Mouse (Mus musculus): ENCODE data around the gene Olfr822. TPM values are rescaled to one million over a fixed set of nuclear protein-coding genes. Genes with fewer than 3 reads are reported as not detected.
"Not testable (repeated sequence)": the region's sequence is repeated elsewhere in the genome, so short reads cannot be mapped to it uniquely, and the experiment has no call there.

The Olfr822 gene
- not detected for total RNA-seq (2021)
- long read RNA-seq, experiment 1: 0 reads
- long read RNA-seq, experiment 2: 0 reads

- DNase-seq (ENCODE audit: low spot score in 2 of 2): no peak
Measured at GRCm38 (mm10) chr10:130070910-130071309, at the start of gene Olfr822. Gene Olfr822 (plus strand): TSS chr10:130071210.

- no peak for DNase-seq (ENCODE audit: low spot score in 2 of 2)
Measured at GRCm38 (mm10) chr10:130030048-130030447, 41.0 kb upstream of the Olfr822 start, which contains the start of gene Olfr821. Gene Olfr821 (plus strand): TSS chr10:130030348.

DNA sequence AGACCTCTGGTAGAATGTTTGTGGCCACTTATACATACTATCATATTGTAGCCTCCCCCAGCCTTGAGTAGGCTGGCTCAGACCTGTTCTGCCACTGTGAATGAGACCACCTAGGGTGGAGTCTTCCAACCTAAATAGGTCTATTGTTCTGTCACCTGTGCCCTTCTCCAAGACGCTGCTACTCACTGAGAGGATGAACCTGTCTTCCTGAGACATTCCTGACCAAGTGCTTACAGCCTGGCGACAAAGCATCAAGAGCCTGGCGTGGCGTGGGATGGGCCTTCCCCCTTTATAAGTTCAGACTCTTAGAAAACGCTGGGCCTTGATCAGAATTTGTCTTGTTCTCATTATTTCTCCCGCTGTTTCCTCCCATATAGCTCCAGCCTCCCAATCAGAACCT is 33.9 kb upstream of the Olfr822 start:
- DNase-seq (ENCODE audit: low spot score in 2 of 2): no peak

- DNase-seq (ENCODE audit: low spot score in 2 of 2): peak; percentile 20 to 24
Measured at GRCm38 (mm10) chr10:130092838-130093440, 21.9 kb downstream of the Olfr822 start.

- DNase-seq (ENCODE audit: low spot score in 2 of 2): no peak
Measured at GRCm38 (mm10) chr10:130096104-130096503, 25.1 kb downstream of the Olfr822 start.

GRCm38 (mm10) chr10:130115283-130115682 is 44.3 kb downstream of the Olfr822 start, which contains the start of gene Olfr823:
Gene Olfr823 (minus strand): TSS chr10:130115383.
- not testable (repeated sequence) for DNase-seq (ENCODE audit: low spot score in 2 of 2)

GRCm38 (mm10) chr10:130116045-130116444 is 45.0 kb downstream of the Olfr822 start:
- not testable (repeated sequence) for DNase-seq (ENCODE audit: low spot score in 2 of 2)

Other genes with a start within 250 kb of the Olfr822 start
- not detected for gene Olfr812, start 225.1 kb upstream of the Olfr822 start, total RNA-seq (2021)
- not detected for gene Olfr813, start 215.8 kb upstream of the Olfr822 start, total RNA-seq (2021)
- gene Olfr814, start 191.4 kb upstream of the Olfr822 start, total RNA-seq (2021): not detected
- not detected for gene Olfr815, start 165.3 kb upstream of the Olfr822 start, total RNA-seq (2021)
- not detected for gene Olfr816, start 155.6 kb upstream of the Olfr822 start, total RNA-seq (2021)
- gene Olfr818, start 122.1 kb upstream of the Olfr822 start, total RNA-seq (2021): not detected
- not detected for gene Olfr819, start 103.9 kb upstream of the Olfr822 start, total RNA-seq (2021)
- not detected for gene Olfr247, start 95.1 kb upstream of the Olfr822 start, total RNA-seq (2021)
- not detected for gene Gm10310, start 86.1 kb upstream of the Olfr822 start, total RNA-seq (2021)
- gene Olfr820, start 58.6 kb upstream of the Olfr822 start, total RNA-seq (2021): not detected
- not detected for gene Olfr821, start 40.9 kb upstream of the Olfr822 start, total RNA-seq (2021)
- not detected for gene Olfr823, start 44.2 kb downstream of the Olfr822 start, total RNA-seq (2021)
- not detected for gene Olfr824, start 58.8 kb downstream of the Olfr822 start, total RNA-seq (2021)
- not detected for gene Olfr825, start 95.6 kb downstream of the Olfr822 start, total RNA-seq (2021)
- gene Olfr826, start 113.0 kb downstream of the Olfr822 start, total RNA-seq (2021): not detected
- gene Olfr827, start 143.2 kb downstream of the Olfr822 start, total RNA-seq (2021): not detected
- not detected for gene Neurod4, start 209.0 kb downstream of the Olfr822 start, total RNA-seq (2021)

All from gastrocnemius, postnatal 4 days (tissue).